Mouse (Mus musculus): ENCODE results near the gene Sfxn4. TPM values are rescaled to one million over a fixed set of nuclear protein-coding genes. Genes with fewer than 3 reads are reported as not detected.

Sfxn4 gene
- total and polyA plus RNA-seq, 2 experiments from 2014 or later: 7.6 to 9.6 TPM

DNA sequence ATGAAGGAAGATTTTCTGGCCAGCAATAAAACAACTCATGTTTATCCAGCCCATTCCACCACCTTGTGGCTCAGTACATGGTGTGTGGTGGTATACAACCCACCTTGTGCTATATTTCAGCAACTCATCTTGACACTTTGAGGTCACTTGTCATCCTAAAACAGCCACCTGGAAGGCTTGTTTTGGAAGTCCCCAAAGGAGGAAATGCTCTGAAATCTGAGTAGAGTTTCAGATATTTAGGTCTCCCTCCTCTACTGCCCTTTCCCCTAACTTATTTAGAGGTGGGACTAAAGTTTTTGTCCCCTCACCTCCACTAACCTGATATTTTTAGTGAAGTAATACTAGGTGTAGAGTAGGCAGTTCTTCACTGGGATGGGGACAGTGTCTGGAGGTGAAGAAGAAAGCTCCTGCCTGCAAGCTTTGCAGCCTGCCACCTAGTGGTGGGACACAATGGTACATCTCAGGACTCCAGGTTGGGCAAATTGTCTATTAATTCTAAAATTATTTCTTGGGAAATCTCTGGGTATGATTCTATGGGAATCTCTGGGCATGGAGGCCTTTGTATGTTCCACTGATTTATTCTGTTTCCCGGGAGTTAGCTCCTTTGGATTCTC is 30.8 kb upstream of the Sfxn4 start:
- H3K4me3 ChIP-seq (ENCODE audit: low read depth, low read length): peak overlapping the region; percentile 61; the same call in 1 of the 2 replicates
- TF ChIP-seq CTCF (IDR thresholded peaks at IDR 0.05; ENCODE audit: low read depth): peak; percentile 68
- H3K9me3 ChIP-seq (ENCODE audit: low read length): no peaks in the 10 kb centered on the region
- 0 out of 2 replicates have a peak, but pooled peaks cover 7% of the 10 kb centered on the region for H3K4me1 ChIP-seq (ENCODE audit: insufficient read depth)
- H3K36me3 ChIP-seq (ENCODE audit: insufficient read depth): no peaks in the 10 kb centered on the region
- peak; percentile 15 for DNase-seq
- ATAC-seq: no peak
- H3K27me3 ChIP-seq (ENCODE audit: insufficient read depth, low read length): no peaks in the 10 kb centered on the region
- H3K4me2 ChIP-seq (ENCODE audit: low read depth): peak overlapping the region; percentile 65
- no peak overlapping the region for H3K27ac ChIP-seq (ENCODE audit: low read depth, low read length)
- no peak overlapping the region for H3K9ac ChIP-seq
- WGBS: 34% methylated on average over 1 of the region's 1 CpGs

DNA sequence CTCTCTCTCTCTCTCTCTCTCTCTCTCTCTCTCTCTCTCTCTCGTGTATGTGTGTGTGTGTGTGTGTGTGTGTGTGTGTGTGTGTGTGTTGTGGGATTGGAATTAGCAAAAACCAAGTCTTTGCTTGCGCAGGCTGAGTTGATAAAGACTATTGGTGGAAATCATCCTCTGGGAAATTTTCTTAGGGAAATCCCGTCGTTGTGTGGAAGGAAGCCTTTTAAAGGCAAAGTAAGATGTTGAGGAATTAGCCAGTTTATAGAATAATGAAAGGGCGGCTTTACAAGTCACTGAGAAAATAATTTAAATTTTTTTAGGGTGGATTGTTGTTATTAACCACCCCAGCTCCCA is 29.8 kb upstream of the Sfxn4 start:
- Histone ChIP-seq H3K9me3 (ENCODE audit: low read length) (no peaks in the 10 kb centered on the region), H3K9ac (peak overlapping the region; percentile 31; the same call in 1 of the 2 replicates), H3K36me3 (ENCODE audit: insufficient read depth) (no peaks in the 10 kb centered on the region), H3K27ac (ENCODE audit: low read depth, low read length) (no peak overlapping the region), H3K27me3 (ENCODE audit: insufficient read depth, low read length) (no peaks in the 10 kb centered on the region), H3K4me2 (ENCODE audit: low read depth) (peak overlapping the region; percentile 65), H3K4me3 (ENCODE audit: low read depth, low read length) (peak overlapping the region; percentile 61), H3K4me1 (ENCODE audit: insufficient read depth) (0 out of 2 replicates have a peak, but pooled peaks cover 7% of the 10 kb centered on the region)
- 4% methylated on average over 4 of the region's 5 CpGs for WGBS
- ATAC-seq (no peak), DNase-seq (peak; percentile 34)
- no peak for TF ChIP-seq CTCF (IDR thresholded peaks at IDR 0.05; ENCODE audit: low read depth)

GRCm38 (mm10) chr19:60890391-60891122 is 29.3 kb upstream of the Sfxn4 start:
- H3K9ac ChIP-seq: peak overlapping the region; percentile 68
- peak overlapping the region; percentile 61 for H3K4me3 ChIP-seq (ENCODE audit: low read depth, low read length)
- H3K27ac ChIP-seq (ENCODE audit: low read depth, low read length): peak overlapping the region; percentile 90
- TF ChIP-seq CTCF (IDR thresholded peaks at IDR 0.05; ENCODE audit: low read depth): no peak
- H3K36me3 ChIP-seq (ENCODE audit: insufficient read depth): no peaks in the 10 kb centered on the region
- H3K4me1 ChIP-seq (ENCODE audit: insufficient read depth): 0 out of 2 replicates have a peak, but pooled peaks cover 7% of the 10 kb centered on the region
- ATAC-seq (peak; percentile 18), DNase-seq (no peak)
- 3% methylated on average over 41 of the region's 41 CpGs for WGBS
- no peaks in the 10 kb centered on the region for H3K27me3 ChIP-seq (ENCODE audit: insufficient read depth, low read length)
- peak overlapping the region; percentile 65 for H3K4me2 ChIP-seq (ENCODE audit: low read depth)
- no peaks in the 10 kb centered on the region for H3K9me3 ChIP-seq (ENCODE audit: low read length)

DNA sequence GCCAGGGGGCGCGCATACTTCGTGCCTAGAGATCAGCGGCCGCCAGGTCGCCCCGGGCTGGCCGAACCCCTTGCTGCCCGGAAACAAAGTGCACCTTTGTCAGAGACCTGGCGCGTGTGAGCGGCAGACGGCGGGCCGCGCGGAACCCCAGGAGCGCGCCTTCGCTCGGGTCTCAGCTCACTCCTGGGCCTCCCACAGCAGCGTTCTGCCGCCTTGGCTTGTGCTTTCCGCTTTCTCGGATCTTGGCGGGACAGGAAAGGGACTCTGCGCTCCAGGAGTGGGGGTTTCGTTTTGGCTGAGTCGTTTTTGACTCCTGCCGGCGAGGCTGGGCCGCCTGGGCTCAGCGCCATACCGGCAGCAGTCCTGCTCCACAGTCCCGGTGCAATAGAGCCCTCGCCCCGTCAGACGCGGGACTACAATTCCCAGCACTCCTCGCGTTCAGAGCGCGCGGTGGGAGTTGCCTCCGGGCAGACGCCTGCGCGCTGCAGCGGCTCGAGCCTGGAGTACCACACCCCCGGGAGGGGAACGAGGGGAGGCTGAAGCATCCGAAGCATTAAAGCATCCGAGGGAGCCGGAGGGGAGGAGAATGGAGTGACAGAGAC is 28.5 kb upstream of the Sfxn4 start, which contains the start of gene Grk5:
TSS of gene Grk5 (plus strand) at position 36 of the 602 bp plus-strand sequence.
- Histone ChIP-seq H3K9ac (peak within 1 kb of the TSS; percentile 68), H3K4me3 (ENCODE audit: low read depth, low read length) (peak within 1 kb of the TSS; percentile 61), H3K27me3 (ENCODE audit: insufficient read depth, low read length) (no peaks in the 10 kb centered on the region), H3K9me3 (ENCODE audit: low read length) (no peaks in the 10 kb centered on the region), H3K36me3 (ENCODE audit: insufficient read depth) (no peaks in the 10 kb centered on the region), H3K4me2 (ENCODE audit: low read depth) (peak within 1 kb of the TSS; percentile 65), H3K4me1 (ENCODE audit: insufficient read depth) (0 out of 2 replicates have a peak, but pooled peaks cover 7% of the 10 kb centered on the region), H3K27ac (ENCODE audit: low read depth, low read length) (peak within 1 kb of the TSS; percentile 90)
- TF ChIP-seq CTCF (IDR thresholded peaks at IDR 0.05; ENCODE audit: low read depth): peak; percentile 86
- DNase-seq (peak; percentile 97), ATAC-seq (peak; percentile 99)
- 1% methylated on average over 55 of the region's 55 CpGs for WGBS

DNA sequence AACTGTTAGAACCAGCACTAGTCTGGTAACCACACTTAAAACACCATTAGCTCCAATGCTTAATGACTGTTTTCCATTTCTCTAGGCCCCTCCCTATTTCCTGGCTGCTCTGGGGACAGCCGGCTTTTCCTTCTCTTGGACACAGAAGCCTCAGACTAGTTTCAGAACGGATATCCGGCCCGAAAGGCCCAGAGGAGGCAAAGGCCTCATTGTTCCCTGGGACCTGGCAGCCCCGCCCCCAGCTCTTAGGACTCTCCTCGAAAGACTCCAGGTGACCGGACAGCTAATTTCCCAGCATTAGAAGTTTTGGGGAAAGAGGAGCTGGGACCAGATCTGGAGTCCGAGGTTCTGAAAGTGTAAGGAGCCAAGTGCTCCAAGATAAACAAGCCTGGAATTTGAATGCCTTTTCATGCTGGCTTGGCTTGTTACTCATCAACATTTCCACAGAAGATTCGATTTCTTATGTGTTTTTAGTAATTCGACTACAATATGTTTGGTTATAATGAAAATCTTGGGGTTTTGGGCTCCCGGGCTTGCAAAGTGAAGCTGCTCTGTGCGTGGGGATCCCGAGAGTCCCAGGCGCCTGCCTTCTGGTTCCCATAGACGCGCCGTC is 27.9 kb upstream of the Sfxn4 start:
- no peak for TF ChIP-seq CTCF (IDR thresholded peaks at IDR 0.05; ENCODE audit: low read depth)
- Histone ChIP-seq H3K27me3 (ENCODE audit: insufficient read depth, low read length) (no peaks in the 10 kb centered on the region), H3K9me3 (ENCODE audit: low read length) (no peaks in the 10 kb centered on the region), H3K36me3 (ENCODE audit: insufficient read depth) (no peaks in the 10 kb centered on the region), H3K4me1 (ENCODE audit: insufficient read depth) (0 out of 2 replicates have a peak, but pooled peaks cover 7% of the 10 kb centered on the region), H3K9ac (peak overlapping the region; percentile 68), H3K4me3 (ENCODE audit: low read depth, low read length) (peak overlapping the region; percentile 61), H3K27ac (ENCODE audit: low read depth, low read length) (peak overlapping the region; percentile 90; the same call in 1 of the 2 replicates), H3K4me2 (ENCODE audit: low read depth) (peak overlapping the region; percentile 65)
- WGBS: 3% methylated on average over 17 of the region's 17 CpGs
- ATAC-seq (no peak), DNase-seq (no peak)

GRCm38 (mm10) chr19:60887637-60888036 is 26.4 kb upstream of the Sfxn4 start:
- TF ChIP-seq CTCF (IDR thresholded peaks at IDR 0.05; ENCODE audit: low read depth): no peak
- no peak overlapping the region for H3K4me2 ChIP-seq (ENCODE audit: low read depth)
- no peak overlapping the region for H3K4me3 ChIP-seq (ENCODE audit: low read depth, low read length)
- H3K36me3 ChIP-seq (ENCODE audit: insufficient read depth): no peaks in the 10 kb centered on the region
- DNase-seq (no peak), ATAC-seq (no peak)
- H3K4me1 ChIP-seq (ENCODE audit: insufficient read depth): 0 out of 2 replicates have a peak, but pooled peaks cover 7% of the 10 kb centered on the region
- no peak overlapping the region for H3K9ac ChIP-seq
- H3K27me3 ChIP-seq (ENCODE audit: insufficient read depth, low read length): no peaks in the 10 kb centered on the region
- no peaks in the 10 kb centered on the region for H3K9me3 ChIP-seq (ENCODE audit: low read length)
- WGBS: 75% methylated on average over 2 of the region's 2 CpGs
- no peak overlapping the region for H3K27ac ChIP-seq (ENCODE audit: low read depth, low read length)

Measured in forebrain, postnatal 0 days (tissue).